Mouse (Mus musculus): ENCODE data around the gene Atg13. TPM values are rescaled to one million over a fixed set of nuclear protein-coding genes. Genes with fewer than 3 reads are reported as not detected.

The Atg13 gene
- total RNA-seq, 2 experiments from 2014 or later, result 40.1 to 40.9 TPM

Other genes starting within 250 kb of the Atg13 start
- gene Ckap5, start 183.8 kb downstream of the Atg13 start, total RNA-seq (2021), result 100 to 1,000 TPM; 156 to 163 TPM
- under 1 TPM in 1 of 2 experiments, not detected in 1; 0.26 TPM for gene F2, start 74.2 kb downstream of the Atg13 start, total RNA-seq (2021)
- gene Zfp408, start 60.8 kb downstream of the Atg13 start, total RNA-seq (2021), result 10 to 100 TPM; 24.2 to 26.2 TPM
- 10 to 100 TPM; 87.4 to 99.0 TPM for gene Arhgap1, start 60.7 kb downstream of the Atg13 start, total RNA-seq (2021)
- 1 to 10 TPM; 8.4 to 9.9 TPM for gene Harbi1, start 276 bp upstream of the Atg13 start, total RNA-seq (2021)
- 10 to 100 TPM; 56.5 to 56.7 TPM for gene Ambra1, start 19.6 kb upstream of the Atg13 start, total RNA-seq (2021)
- 10 to 100 TPM; 10.8 to 12.2 TPM for gene Chrm4, start 216.7 kb upstream of the Atg13 start, total RNA-seq (2021)
- 10 to 100 TPM; 40.6 to 45.4 TPM for gene Mdk, start 221.7 kb upstream of the Atg13 start, total RNA-seq (2021)
- gene Gm9821, start 235.1 kb upstream of the Atg13 start, total RNA-seq (2021), result not detected